8 mouse cellular contexts compared by ENCODE assay signal in the genomic region with DNA sequence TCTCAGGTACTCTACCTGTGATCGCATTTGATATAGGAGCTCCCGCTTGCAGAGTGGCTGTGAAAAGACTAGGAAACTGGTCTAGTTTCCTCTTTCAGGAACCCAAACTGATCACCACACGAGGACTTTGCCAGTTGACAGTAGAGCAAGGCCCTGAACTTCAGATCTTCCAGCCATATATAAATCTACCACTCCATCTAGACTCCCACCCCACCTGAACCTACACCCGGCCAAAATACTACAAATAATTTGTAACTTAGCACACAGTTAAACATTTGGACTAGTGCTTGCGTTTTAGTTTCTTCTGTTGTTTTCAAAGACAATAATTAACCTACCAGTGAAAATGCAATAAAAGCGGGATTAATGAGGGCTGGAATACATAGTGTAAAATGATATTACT. TPM values are rescaled to one million over a fixed set of nuclear protein-coding genes. Genes with fewer than 3 reads are reported as not detected.
DNase-seq lines count a peak whose midpoint lies in the region; ATAC-seq and TF ChIP-seq lines count a peak whose summit lies in the region.

No protein-coding gene starts in this region.

- no peaks in the 10 kb centered on the region for H3K9me3 ChIP-seq in lung, embryonic 14.5 days (ENCODE audit: low read depth, low read length)
- no peaks in the 10 kb centered on the region for H3K9me3 ChIP-seq in limb, embryonic 10.5 days (replicated peaks)
- H3K9me3 ChIP-seq in neural tube, embryonic 15.5 days (replicated peaks): no peaks in the 10 kb centered on the region

- H3K27ac ChIP-seq in lung, embryonic 14.5 days (ENCODE audit: low read depth): no peak overlapping the region
- H3K27ac ChIP-seq in limb, embryonic 10.5 days: peak overlapping the region; percentile 86; the same call in 1 of the 2 replicates
- no peak overlapping the region for H3K27ac ChIP-seq in neural tube, embryonic 15.5 days (replicated peaks)

- no peak overlapping the region for H3K9ac ChIP-seq in lung, embryonic 14.5 days
- no peak overlapping the region for H3K9ac ChIP-seq in neural tube, embryonic 15.5 days (replicated peaks)

- ATAC-seq in cerebellum, adult (ENCODE audit: insufficient number of reproducible peaks, low FRiP score, low TSS enrichment): no peak
- ATAC-seq in lung, embryonic 14.5 days (ENCODE audit: insufficient read depth): peak; percentile 23; the same call in 1 of the 2 replicates
- no peak for ATAC-seq in neural tube, embryonic 15.5 days (ENCODE audit: low FRiP score)

- H3K27me3 ChIP-seq in lung, embryonic 14.5 days (ENCODE audit: insufficient read depth, low read length): no peaks in the 10 kb centered on the region
- peaks cover 4% of the 10 kb centered on the region; the same call in 1 of the 2 replicates for H3K27me3 ChIP-seq in limb, embryonic 10.5 days (ENCODE audit: low read depth, poor library complexity, severe bottlenecking)
- H3K27me3 ChIP-seq in neural tube, embryonic 15.5 days (replicated peaks): peaks cover 8% of the 10 kb centered on the region

- WGBS in lung, embryonic 14.5 days: 81% methylated on average over 6 of the region's 6 CpGs
- WGBS in limb, embryonic 10.5 days: 88% methylated on average over 6 of the region's 6 CpGs
- 81% methylated on average over 6 of the region's 6 CpGs for WGBS in neural tube, embryonic 15.5 days

- peak overlapping the region; percentile 87 for H3K4me3 ChIP-seq in lung, embryonic 14.5 days (ENCODE audit: low read depth, low read length)
- peak overlapping the region; percentile 85 for H3K4me3 ChIP-seq in limb, embryonic 10.5 days
- H3K4me3 ChIP-seq in neural tube, embryonic 15.5 days (replicated peaks): peak overlapping the region; percentile 83

- H3K4me1 ChIP-seq in lung, embryonic 14.5 days (ENCODE audit: insufficient read depth): no peaks in the 10 kb centered on the region
- peaks cover 11% of the 10 kb centered on the region for H3K4me1 ChIP-seq in limb, embryonic 10.5 days
- peaks cover 14% of the 10 kb centered on the region for H3K4me1 ChIP-seq in neural tube, embryonic 15.5 days

- DNase-seq in cerebellum, adult 8-10 months: peak; percentile 5
- no peak for DNase-seq in lung, embryonic 14.5 days
- DNase-seq in lung, postnatal 4 days: no peak
- no peak for DNase-seq in limb, embryonic 10.5 days (ENCODE audit: low spot score)
- DNase-seq in right cerebral cortex, postnatal 14 days: no peak
- DNase-seq in thymus, postnatal 4 days: no peak

- no peak for TF ChIP-seq CTCF in lung, embryonic 14.5 days (IDR thresholded peaks at IDR 0.05; ENCODE audit: low read depth)

- peaks cover 4% of the 10 kb centered on the region; the same call in 1 of the 2 replicates for H3K36me3 ChIP-seq in lung, embryonic 14.5 days (ENCODE audit: insufficient read depth)
- H3K36me3 ChIP-seq in limb, embryonic 10.5 days: peaks cover 5% of the 10 kb centered on the region; the same call in 1 of the 2 replicates
- no peaks in the 10 kb centered on the region for H3K36me3 ChIP-seq in neural tube, embryonic 15.5 days

- H3K4me2 ChIP-seq in lung, embryonic 14.5 days: peak overlapping the region; percentile 75
- H3K4me2 ChIP-seq in neural tube, embryonic 15.5 days: peak overlapping the region; percentile 80

RNA-seq across cellular contexts. Expression of gene Gins3, which starts 0.4 kb away (rescaled TPM):
- polyA plus RNA-seq in lung, embryonic 14.5 days (2014; fragmentation: Nextera tagmentation; extraction: Ambion mirVana): 26.5 and 31.6 TPM in 2 replicates
- polyA plus RNA-seq in limb, embryonic 10.5 days (2016; fragmentation: Nextera tagmentation; extraction: Ambion mirVana): 27.9 and 32.1 TPM in 2 replicates
- 7.8 and 9.8 TPM in 2 replicates for polyA plus RNA-seq in neural tube, embryonic 15.5 days (2015; fragmentation: Nextera tagmentation; extraction: Ambion mirVana)

RNA-seq across cellular contexts. Expression of gene Ndrg4, which starts 43.9 kb away (rescaled TPM):
- 11.4 and 14.6 TPM in 2 replicates for polyA plus RNA-seq in lung, embryonic 14.5 days (2014; fragmentation: Nextera tagmentation; extraction: Ambion mirVana)
- polyA plus RNA-seq in limb, embryonic 10.5 days (2016; fragmentation: Nextera tagmentation; extraction: Ambion mirVana): 7.6 and 9.7 TPM in 2 replicates
- polyA plus RNA-seq in neural tube, embryonic 15.5 days (2015; fragmentation: Nextera tagmentation; extraction: Ambion mirVana): 495 and 557 TPM in 2 replicates

RNA-seq across cellular contexts. Expression of gene Prss54, which starts 56.7 kb away (rescaled TPM):
- polyA plus RNA-seq in lung, embryonic 14.5 days (2014; fragmentation: Nextera tagmentation; extraction: Ambion mirVana): not detected in 2 replicates
- not detected in 2 replicates for polyA plus RNA-seq in limb, embryonic 10.5 days (2016; fragmentation: Nextera tagmentation; extraction: Ambion mirVana)
- not detected in 2 replicates for polyA plus RNA-seq in neural tube, embryonic 15.5 days (2015; fragmentation: Nextera tagmentation; extraction: Ambion mirVana)

Comparison
In these comparisons a context has a peak if more than half of its experiments do, and no peak if none do; other contexts are left out.
1. RNA of gene Ndrg4, which starts 43.9 kb away (polyA plus RNA-seq): 495 to 557 TPM in neural tube, embryonic 15.5 days; 11.4 to 14.6 TPM in lung, embryonic 14.5 days and 7.6 to 9.7 TPM in limb, embryonic 10.5 days; every median in the first group is over 10 times any median in the second.
2. Peak in every context shown above with its lines, with median percentiles within 50 percentile points of each other: H3K4me3 ChIP-seq.